Mouse (Mus musculus) small intestine, adult 2 months (tissue): Measurements from ENCODE around the gene Prepl. TPM values are rescaled to one million over a fixed set of nuclear protein-coding genes. Genes with fewer than 3 reads are reported as not detected.

Experiments
- H3K27ac ChIP-seq: fragments of 200-500 bp; 2 replicates; pipeline ENCODE4 v1.5.1; 2012; ENCODE audit warnings: low read depth, low read length, control low read depth, inconsistent platforms; ENCODE audit not compliant: insufficient read depth
- H3K27me3 ChIP-seq: fragments of 200-500 bp; 2 replicates; pipeline ENCODE4 v1.6.1; 2012; ENCODE audit warnings: mild to moderate bottlenecking, moderate library complexity, low read length, inconsistent platforms; ENCODE audit not compliant: control insufficient read depth, insufficient read depth
- H3K36me3 ChIP-seq: fragments of 200-500 bp; 2 replicates; pipeline ENCODE4 v1.6.1; 2012; ENCODE audit warnings: mild to moderate bottlenecking, low read length, control low read depth, inconsistent platforms; ENCODE audit not compliant: control insufficient read depth, insufficient read depth
- H3K4me1 ChIP-seq: fragments of 200-500 bp; 2 replicates; pipeline ENCODE4 v1.6.1; 2012; ENCODE audit warnings: low read length, inconsistent platforms, mixed read lengths; ENCODE audit not compliant: control insufficient read depth, insufficient read depth, insufficient read length
- H3K4me3 ChIP-seq: fragments of 200-500 bp; 2 replicates; pipeline ENCODE4 v1.5.1; 2012; ENCODE audit warnings: low read depth, mild to moderate bottlenecking, control low read depth, inconsistent platforms, low read length, moderate library complexity
- CTCF ChIP-seq: fragments of 200-500 bp; IDR thresholded peaks from 2 replicates; pipeline ENCODE4 v1.5.1; 2012; ENCODE audit warnings: low read depth, mild to moderate bottlenecking, control low read depth, inconsistent platforms, low read length, moderate library complexity, mixed read lengths; ENCODE audit not compliant: insufficient replicate concordance, insufficient read length; ENCODE audit errors: extremely low read depth
- POLR2A ChIP-seq: fragments of 200-500 bp; IDR thresholded peaks from 2 replicates; pipeline ENCODE4 v1.6.1; 2012; ENCODE audit warnings: low read depth, mild to moderate bottlenecking, control low read depth, inconsistent platforms, low read length, moderate library complexity
- WGBS: fragments of 180-500 bp; shearing (Covaris S2); methylation state at CpG from one replicate; pipeline ENCODE4 v1.1.7; 2018; 5-methylcytosine and 5-hydroxymethylcytosine counted together
- polyA plus RNA-seq: library from polyadenylated mRNA; depleted of rRNA; stranded (reverse); fragments of >200 nt; gene quantifications from 2 replicates; pipeline ENCODE4 v1.2.3, GENCODE M21; 2012

Prepl gene
- polyA plus RNA-seq, 1 experiment, result 3.0 TPM

DNA sequence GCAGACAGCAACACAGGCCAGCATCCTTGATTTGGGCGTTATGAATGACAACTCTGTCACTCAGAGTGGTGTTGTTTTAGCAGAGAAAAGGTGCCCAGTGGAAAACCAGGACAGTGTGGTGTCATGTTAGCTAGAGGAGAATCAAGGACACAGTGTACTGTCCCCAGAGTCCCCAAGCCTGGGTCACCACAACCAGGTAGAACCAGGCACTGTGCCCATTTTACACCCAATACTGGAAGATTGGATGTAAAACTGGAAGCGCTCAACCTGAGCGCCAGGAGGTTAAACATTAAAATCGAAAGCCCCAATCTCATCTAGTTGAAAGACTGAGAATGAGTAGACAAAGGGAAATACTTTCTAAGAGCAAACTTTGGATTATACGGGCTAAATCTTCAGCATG is 45.6 kb downstream of the Prepl start:
- Histone ChIP-seq H3K36me3 (peaks cover 52% of the 10 kb centered on the region), H3K27me3 (no peaks in the 10 kb centered on the region), H3K4me3 (no peak overlapping the region), H3K4me1 (peaks cover 24% of the 10 kb centered on the region; the same call in 1 of the 2 replicates), H3K27ac (no peak overlapping the region)
- TF ChIP-seq CTCF, result no peak
- TF ChIP-seq POLR2A, result no peak
- WGBS, result 43% methylated on average over 5 of the region's 5 CpGs

DNA sequence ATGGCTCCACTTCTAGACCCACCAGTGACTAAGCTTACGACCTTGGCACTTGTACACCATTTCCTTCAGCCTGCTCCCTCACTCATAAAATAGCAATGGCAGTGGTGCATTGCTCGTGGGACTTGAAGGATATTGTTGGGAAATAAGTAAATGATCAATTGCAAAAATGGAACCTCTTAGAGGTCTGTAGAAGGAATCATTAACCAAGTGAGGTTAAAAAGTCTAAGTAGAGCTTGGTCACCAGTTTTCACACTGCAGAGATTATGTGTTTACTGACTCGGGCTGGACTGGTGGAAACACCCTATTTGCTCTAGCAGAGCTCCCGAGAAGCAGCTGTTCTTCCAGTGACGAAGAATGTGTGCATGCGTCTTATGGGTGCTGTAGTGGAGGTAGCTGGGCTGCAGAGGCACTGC is 46.6 kb downstream of the Prepl start:
- Histone ChIP-seq H3K4me1 (peaks cover 24% of the 10 kb centered on the region; the same call in 1 of the 2 replicates), H3K36me3 (peaks cover 49% of the 10 kb centered on the region), H3K4me3 (no peak overlapping the region), H3K27me3 (no peaks in the 10 kb centered on the region), H3K27ac (0 out of 2 replicates have a peak overlapping the region, but pooled peaks have one; percentile 35)
- 39% methylated on average over 6 of the region's 6 CpGs for WGBS
- TF ChIP-seq CTCF, result no peak
- TF ChIP-seq POLR2A, result no peak

DNA sequence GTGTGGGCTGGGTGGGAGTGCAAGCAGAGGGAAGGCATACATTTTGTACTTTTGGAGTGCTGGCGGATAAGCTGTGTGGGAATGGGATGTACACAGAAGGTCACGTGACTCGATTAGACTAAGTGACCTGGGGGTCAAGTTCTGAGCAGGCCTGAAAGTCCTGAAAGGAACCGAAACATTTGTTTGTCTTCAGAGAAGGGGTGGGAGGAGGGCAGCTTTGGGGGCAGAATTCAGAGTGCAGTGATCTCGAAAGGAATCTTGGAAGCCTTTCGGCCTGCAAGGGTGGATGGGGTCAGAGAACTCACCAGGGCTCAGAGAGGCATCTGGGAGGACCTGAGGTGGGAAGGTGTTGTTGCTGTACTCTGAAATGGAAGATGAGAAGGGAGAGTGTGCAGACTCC is 47.6 kb downstream of the Prepl start:
- Histone ChIP-seq H3K4me3 (no peak overlapping the region), H3K4me1 (peaks cover 24% of the 10 kb centered on the region; the same call in 1 of the 2 replicates), H3K36me3 (peaks cover 57% of the 10 kb centered on the region), H3K27ac (no peak overlapping the region), H3K27me3 (no peaks in the 10 kb centered on the region)
- TF ChIP-seq POLR2A (no peak), CTCF (no peak)
- 82% methylated on average over 6 of the region's 6 CpGs for WGBS

DNA sequence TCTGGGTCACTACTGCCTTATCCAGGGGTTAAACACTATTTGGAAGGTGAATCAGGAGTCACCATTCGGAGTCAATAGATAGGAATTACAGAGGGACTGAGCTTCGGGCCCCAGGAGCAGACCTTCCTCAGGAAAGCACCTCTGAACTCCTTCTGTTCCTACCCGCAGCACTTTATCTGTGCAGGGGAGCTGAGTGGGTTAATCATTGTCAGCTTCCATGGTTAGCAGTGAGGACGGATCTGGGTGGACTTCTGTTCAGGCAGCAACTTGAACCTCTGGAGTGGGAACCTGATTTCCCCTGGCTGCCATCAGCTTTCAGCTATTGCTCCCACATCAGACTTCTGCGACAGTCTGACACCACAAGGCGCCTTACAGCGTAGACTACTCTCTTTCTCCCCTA is 49.1 kb downstream of the Prepl start:
- no peak for TF ChIP-seq CTCF
- TF ChIP-seq POLR2A, result 0 out of 2 replicates have a peak, but pooled peaks have one; percentile 9
- 23% methylated on average over 7 of the region's 7 CpGs for WGBS
- peaks cover 24% of the 10 kb centered on the region; the same call in 1 of the 2 replicates for H3K4me1 ChIP-seq
- H3K27ac ChIP-seq, result peak overlapping the region; percentile 25; the same call in 1 of the 2 replicates
- H3K36me3 ChIP-seq, result peaks cover 58% of the 10 kb centered on the region
- H3K27me3 ChIP-seq, result no peaks in the 10 kb centered on the region
- H3K4me3 ChIP-seq, result no peak overlapping the region

DNA sequence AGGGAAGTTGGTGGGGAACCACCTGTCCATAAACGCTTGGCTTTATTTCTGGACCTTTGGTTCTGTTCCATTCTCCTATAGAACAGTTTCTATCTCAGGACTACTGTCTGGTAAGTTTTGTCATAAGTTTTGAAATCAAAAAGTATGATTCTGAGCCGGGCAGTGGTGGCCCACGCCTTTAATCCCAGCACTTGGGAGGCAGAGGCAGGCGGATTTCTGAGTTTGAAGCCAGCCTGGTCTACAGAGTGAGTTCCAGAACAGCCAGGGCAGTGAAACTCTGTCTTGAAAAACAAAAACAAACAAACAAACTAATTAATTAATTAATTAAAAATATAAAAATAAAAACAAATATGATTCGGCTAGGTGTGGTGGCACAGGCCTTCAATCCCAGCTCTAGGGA is 51.3 kb downstream of the Prepl start:
- H3K36me3 ChIP-seq, result peaks cover 62% of the 10 kb centered on the region
- WGBS, result 95% methylated on average over 5 of the region's 5 CpGs
- TF ChIP-seq CTCF (no peak), POLR2A (no peak)
- peaks cover 24% of the 10 kb centered on the region for H3K4me1 ChIP-seq
- H3K27me3 ChIP-seq, result no peaks in the 10 kb centered on the region
- H3K4me3 ChIP-seq, result no peak overlapping the region
- no peak overlapping the region for H3K27ac ChIP-seq

DNA sequence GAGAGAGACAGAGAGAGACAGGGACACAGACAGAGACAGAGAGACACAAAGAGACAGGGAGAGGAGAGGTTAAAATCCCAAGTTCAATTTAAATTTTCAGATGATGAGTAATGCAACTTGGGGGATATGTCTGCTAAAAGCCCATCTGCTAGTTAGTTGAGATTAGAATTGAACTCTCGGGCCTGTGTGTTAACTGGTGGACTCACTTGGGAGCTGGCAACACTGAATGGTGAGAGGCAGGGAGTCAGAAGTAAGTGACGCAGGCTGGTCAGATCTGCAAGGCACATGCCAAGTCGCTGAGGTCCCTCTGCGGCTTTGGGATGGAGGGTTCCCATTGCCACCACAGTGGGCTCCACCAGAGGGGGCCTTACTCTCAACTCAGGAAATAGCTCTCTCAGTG is 51.7 kb downstream of the Prepl start:
- Histone ChIP-seq H3K27me3 (no peaks in the 10 kb centered on the region), H3K4me3 (no peak overlapping the region), H3K4me1 (peaks cover 25% of the 10 kb centered on the region), H3K36me3 (peaks cover 63% of the 10 kb centered on the region), H3K27ac (no peak overlapping the region)
- 93% methylated on average over 4 of the region's 4 CpGs for WGBS
- no peak for TF ChIP-seq POLR2A
- TF ChIP-seq CTCF, result no peak

DNA sequence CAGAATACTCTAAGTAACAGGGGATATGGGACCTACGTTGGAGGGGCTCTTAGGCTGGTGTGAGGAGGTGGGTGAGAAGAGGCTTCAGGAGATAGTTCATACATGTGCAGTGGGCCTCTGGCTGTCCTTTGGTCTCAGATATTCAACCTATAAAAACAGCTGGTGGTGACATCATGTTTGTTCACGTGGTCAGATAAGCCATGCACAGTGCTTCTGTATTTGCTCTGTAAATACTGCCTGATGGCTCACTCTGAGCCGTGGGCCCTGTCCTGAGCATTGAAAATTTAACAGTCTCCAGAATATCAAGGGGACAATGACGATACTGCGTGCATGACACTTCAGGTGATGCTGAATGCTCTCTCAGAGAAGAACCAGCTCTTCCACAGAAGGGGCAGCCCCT is 52.2 kb downstream of the Prepl start:
- Histone ChIP-seq H3K4me1 (peaks cover 22% of the 10 kb centered on the region), H3K36me3 (peaks cover 60% of the 10 kb centered on the region), H3K27ac (no peak overlapping the region), H3K4me3 (no peak overlapping the region), H3K27me3 (no peaks in the 10 kb centered on the region)
- TF ChIP-seq CTCF (no peak), POLR2A (no peak)
- WGBS, result 62% methylated on average over 5 of the region's 5 CpGs

DNA sequence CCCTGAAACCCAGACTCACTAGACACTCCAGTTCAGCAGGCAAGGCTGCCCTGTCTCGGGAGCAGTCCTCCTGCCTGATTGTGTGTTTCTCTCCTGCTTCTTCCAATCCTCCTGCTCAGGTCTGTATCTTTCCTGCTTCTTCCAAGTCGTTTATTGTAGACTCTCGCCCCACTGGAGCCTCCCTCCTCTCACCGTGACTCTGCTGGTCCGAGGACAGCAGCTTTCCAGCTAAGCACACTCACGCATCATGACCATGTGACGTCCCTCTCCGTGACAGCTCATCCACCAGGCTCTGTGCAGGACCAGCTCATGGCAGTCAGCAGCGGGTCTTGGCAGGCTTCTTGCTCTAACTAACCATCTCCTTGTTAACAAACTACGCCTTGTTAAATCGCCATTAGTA is 56.0 kb downstream of the Prepl start:
- Histone ChIP-seq H3K27me3 (no peaks in the 10 kb centered on the region), H3K36me3 (peaks cover 46% of the 10 kb centered on the region), H3K27ac (no peak overlapping the region), H3K4me1 (peaks cover 9% of the 10 kb centered on the region), H3K4me3 (no peak overlapping the region)
- TF ChIP-seq POLR2A (no peak), CTCF (no peak)
- WGBS, result 76% methylated on average over 11 of the region's 11 CpGs
